Mouse (Mus musculus) hindbrain, embryonic 10.5 days (tissue): ENCODE results near the gene Gjc2. TPM values are rescaled to one million over a fixed set of nuclear protein-coding genes. Genes with fewer than 3 reads are reported as not detected.
A peak's percentile ranks its signal among the peaks of the same experiment; 100 is the strongest.

Source experiments
- DNase-seq: peaks from one replicate; pipeline ENCODE4 v3.0.0-alpha.2; 2017; ENCODE audit warnings: low spot score
- H3K27ac ChIP-seq: fragments of 300-500 bp; sonication (generic); 2 replicates; pipeline ENCODE4 v1.5.1; 2016; ENCODE audit warnings: mild to moderate bottlenecking, moderate library complexity
- H3K27me3 ChIP-seq: fragments of 300-500 bp; sonication (generic); 2 replicates; pipeline ENCODE4 v1.6.1; 2016; ENCODE audit warnings: mild to moderate bottlenecking; ENCODE audit not compliant: poor library complexity, insufficient read depth, severe bottlenecking
- H3K36me3 ChIP-seq: fragments of 300-500 bp; sonication (generic); 2 replicates; pipeline ENCODE4 v1.6.1; 2016; ENCODE audit warnings: mild to moderate bottlenecking, moderate library complexity
- H3K4me1 ChIP-seq: fragments of 300-500 bp; sonication (generic); replicated peaks from 2 replicates; pipeline ENCODE4 v1.6.1; 2016; ENCODE audit warnings: mild to moderate bottlenecking
- H3K4me3 ChIP-seq: fragments of 300-500 bp; sonication (generic); 2 replicates; pipeline ENCODE4 v1.5.1; 2016; ENCODE audit warnings: mild to moderate bottlenecking, moderate library complexity
- H3K9me3 ChIP-seq: fragments of 300-500 bp; sonication (generic); 2 replicates; pipeline ENCODE4 v1.6.1; 2016; ENCODE audit warnings: mild to moderate bottlenecking, moderate library complexity
- WGBS: fragments of 180-500 bp; shearing (Covaris S2); methylation state at CpG from one replicate; pipeline ENCODE4 v1.1.7; 2016; 5-methylcytosine and 5-hydroxymethylcytosine counted together
- polyA plus RNA-seq: library from polyadenylated mRNA; unstranded; fragments of >200 nt; fragmentation: Nextera tagmentation; extraction: Ambion mirVana; gene quantifications from 2 replicates; pipeline ENCODE4 v1.2.1, GENCODE M21; 2016

Gene Gjc2
- polyA plus RNA-seq, 1 experiment from 2014 or later, result 0.20 TPM

- Histone ChIP-seq H3K9me3 (no peaks in the 10 kb centered on the region), H3K4me3 (no peak overlapping the region), H3K36me3 (0 out of 2 replicates have a peak, but pooled peaks cover 12% of the 10 kb centered on the region), H3K4me1 (peaks cover 4% of the 10 kb centered on the region), H3K27ac (no peak overlapping the region), H3K27me3 (no peaks in the 10 kb centered on the region)
- no peak for DNase-seq
These were observed 13.2 kb upstream of the Gjc2 start for GRCm38 (mm10) chr11:59196230-59196629.

GRCm38 (mm10) chr11:59192059-59192386, 9.0 kb upstream of the Gjc2 start, which contains the start of gene Guk1:
TSS of gene Guk1 (minus strand) at chr11:59192212.
- no peaks in the 10 kb centered on the region for H3K9me3 ChIP-seq
- peak within 1 kb of the TSS; percentile 73 for H3K4me3 ChIP-seq
- no peak for DNase-seq
- peak within 1 kb of the TSS; percentile 89 for H3K27ac ChIP-seq
- peaks cover 20% of the 10 kb centered on the region for H3K4me1 ChIP-seq
- 6% methylated on average over 16 of the region's 16 CpGs for WGBS
- H3K27me3 ChIP-seq, result no peaks in the 10 kb centered on the region
- H3K36me3 ChIP-seq, result 0 out of 2 replicates have a peak, but pooled peaks cover under 1% of the 10 kb centered on the region

GRCm38 (mm10) chr11:59191231-59192058, 8.4 kb upstream of the Gjc2 start:
- H3K4me1 ChIP-seq, result peaks cover 20% of the 10 kb centered on the region

GRCm38 (mm10) chr11:59187706-59188105, 4.7 kb upstream of the Gjc2 start:
- Histone ChIP-seq H3K4me1 (peaks cover 25% of the 10 kb centered on the region), H3K27me3 (no peaks in the 10 kb centered on the region), H3K4me3 (no peak overlapping the region), H3K9me3 (no peaks in the 10 kb centered on the region), H3K36me3 (peaks cover 41% of the 10 kb centered on the region), H3K27ac (no peak overlapping the region)
- 88% methylated on average over 6 of the region's 6 CpGs for WGBS
- DNase-seq, result no peak

More at GRCm38 (mm10) chr11:59191231-59192058, 8.4 kb upstream of the Gjc2 start:
- DNase-seq, result peak; percentile 88
- H3K9me3 ChIP-seq, result no peaks in the 10 kb centered on the region
- peak overlapping the region; percentile 89 for H3K27ac ChIP-seq
- under 1% methylated on average over 59 of the region's 59 CpGs for WGBS
- peaks cover 6% of the 10 kb centered on the region; the same call in 1 of the 2 replicates for H3K36me3 ChIP-seq
- no peaks in the 10 kb centered on the region for H3K27me3 ChIP-seq
- H3K4me3 ChIP-seq, result peak overlapping the region; percentile 73

GRCm38 (mm10) chr11:59185490-59185889, 2.5 kb upstream of the Gjc2 start:
- Histone ChIP-seq H3K4me1 (peaks cover 21% of the 10 kb centered on the region), H3K27me3 (0 out of 2 replicates have a peak, but pooled peaks cover 5% of the 10 kb centered on the region), H3K27ac (no peak overlapping the region), H3K36me3 (peaks cover 47% of the 10 kb centered on the region), H3K4me3 (no peak overlapping the region), H3K9me3 (no peaks in the 10 kb centered on the region)
- 83% methylated on average over 5 of the region's 5 CpGs for WGBS
- DNase-seq, result no peak

- Histone ChIP-seq H3K4me1 (peaks cover 8% of the 10 kb centered on the region), H3K9me3 (no peaks in the 10 kb centered on the region), H3K27me3 (peaks cover 19% of the 10 kb centered on the region), H3K36me3 (peaks cover 47% of the 10 kb centered on the region), H3K4me3 (no peak overlapping the region), H3K27ac (no peak overlapping the region)
- WGBS, result 50% methylated on average over 3 of the region's 3 CpGs
- peak; percentile 37 for DNase-seq
These were observed 808 bp upstream of the Gjc2 start for GRCm38 (mm10) chr11:59183821-59184220.

GRCm38 (mm10) chr11:59176921-59177320, 6.1 kb downstream of the Gjc2 start:
- Histone ChIP-seq H3K27me3 (peaks cover 70% of the 10 kb centered on the region), H3K27ac (no peak overlapping the region), H3K4me3 (peak overlapping the region; percentile 30; the same call in 1 of the 2 replicates), H3K36me3 (no peaks in the 10 kb centered on the region), H3K9me3 (no peaks in the 10 kb centered on the region), H3K4me1 (peaks cover 14% of the 10 kb centered on the region)
- no peak for DNase-seq
- 8% methylated on average over 34 of the region's 34 CpGs for WGBS

- H3K9me3 ChIP-seq, result no peaks in the 10 kb centered on the region
- peaks cover 14% of the 10 kb centered on the region for H3K4me1 ChIP-seq
- no peaks in the 10 kb centered on the region for H3K36me3 ChIP-seq
- no peak for DNase-seq
- WGBS, result 3% methylated on average over 48 of the region's 48 CpGs
- H3K27ac ChIP-seq, result no peak overlapping the region
- H3K27me3 ChIP-seq, result peaks cover 66% of the 10 kb centered on the region
- peak overlapping the region; percentile 30 for H3K4me3 ChIP-seq
These were observed 6.5 kb downstream of the Gjc2 start for GRCm38 (mm10) chr11:59176475-59176874.

- no peak overlapping the region for H3K4me3 ChIP-seq
- H3K27ac ChIP-seq, result no peak overlapping the region
- H3K27me3 ChIP-seq, result peaks cover 57% of the 10 kb centered on the region
- H3K4me1 ChIP-seq, result peaks cover 14% of the 10 kb centered on the region
- DNase-seq, result no peak
- WGBS, result 60% methylated on average over 6 of the region's 6 CpGs
- H3K36me3 ChIP-seq, result no peaks in the 10 kb centered on the region
- no peaks in the 10 kb centered on the region for H3K9me3 ChIP-seq
These were observed 8.7 kb downstream of the Gjc2 start for GRCm38 (mm10) chr11:59174189-59174838.

GRCm38 (mm10) chr11:59170549-59170948, 12.5 kb downstream of the Gjc2 start:
- DNase-seq, result no peak
- Histone ChIP-seq H3K27ac (no peak overlapping the region), H3K4me1 (no peaks in the 10 kb centered on the region), H3K27me3 (peaks cover 22% of the 10 kb centered on the region), H3K36me3 (no peaks in the 10 kb centered on the region), H3K4me3 (no peak overlapping the region), H3K9me3 (no peaks in the 10 kb centered on the region)
- 82% methylated on average over 4 of the region's 4 CpGs for WGBS

GRCm38 (mm10) chr11:59169807-59170206, 13.2 kb downstream of the Gjc2 start:
- no peak overlapping the region for H3K27ac ChIP-seq
- H3K36me3 ChIP-seq, result no peaks in the 10 kb centered on the region
- WGBS, result 70% methylated on average over 3 of the region's 3 CpGs
- H3K4me3 ChIP-seq, result no peak overlapping the region
- DNase-seq, result no peak
- peaks cover 15% of the 10 kb centered on the region for H3K27me3 ChIP-seq
- no peaks in the 10 kb centered on the region for H3K9me3 ChIP-seq
- H3K4me1 ChIP-seq, result no peaks in the 10 kb centered on the region

GRCm38 (mm10) chr11:59165616-59166241, 17.3 kb downstream of the Gjc2 start:
- H3K27ac ChIP-seq, result no peak overlapping the region
- 80% methylated on average over 2 of the region's 2 CpGs for WGBS
- peaks cover 3% of the 10 kb centered on the region; the same call in 1 of the 2 replicates for H3K27me3 ChIP-seq
- no peak overlapping the region for H3K4me3 ChIP-seq
- H3K4me1 ChIP-seq, result peaks cover 24% of the 10 kb centered on the region
- H3K36me3 ChIP-seq, result 0 out of 2 replicates have a peak, but pooled peaks cover 3% of the 10 kb centered on the region
- no peak for DNase-seq
- no peaks in the 10 kb centered on the region for H3K9me3 ChIP-seq
